Mouse (Mus musculus) heart, adult 10 weeks (tissue): Measurements from ENCODE around the gene Hltf. TPM values are rescaled to one million over a fixed set of nuclear protein-coding genes. Genes with fewer than 3 reads are reported as not detected.

Experiments used
- polyA plus RNA-seq: library from polyadenylated mRNA; stranded (reverse); fragments of 350-450 nt; fragmentation: Illumina TruSeq; extraction: RNeasy Lipid Tissue Mini Kit (QIAGEN cat#74804); gene quantifications from one replicate; pipeline ENCODE4 v1.2.3, GENCODE M21; 2014; ENCODE audit warnings: low read depth, low replicate concordance

The Hltf gene
- 15.1 TPM for polyA plus RNA-seq

GRCm38 (mm10) chr3:20057306-20058196, at the start of gene Hltf:
Gene Hltf (plus strand): TSS chr3:20057811.

DNA sequence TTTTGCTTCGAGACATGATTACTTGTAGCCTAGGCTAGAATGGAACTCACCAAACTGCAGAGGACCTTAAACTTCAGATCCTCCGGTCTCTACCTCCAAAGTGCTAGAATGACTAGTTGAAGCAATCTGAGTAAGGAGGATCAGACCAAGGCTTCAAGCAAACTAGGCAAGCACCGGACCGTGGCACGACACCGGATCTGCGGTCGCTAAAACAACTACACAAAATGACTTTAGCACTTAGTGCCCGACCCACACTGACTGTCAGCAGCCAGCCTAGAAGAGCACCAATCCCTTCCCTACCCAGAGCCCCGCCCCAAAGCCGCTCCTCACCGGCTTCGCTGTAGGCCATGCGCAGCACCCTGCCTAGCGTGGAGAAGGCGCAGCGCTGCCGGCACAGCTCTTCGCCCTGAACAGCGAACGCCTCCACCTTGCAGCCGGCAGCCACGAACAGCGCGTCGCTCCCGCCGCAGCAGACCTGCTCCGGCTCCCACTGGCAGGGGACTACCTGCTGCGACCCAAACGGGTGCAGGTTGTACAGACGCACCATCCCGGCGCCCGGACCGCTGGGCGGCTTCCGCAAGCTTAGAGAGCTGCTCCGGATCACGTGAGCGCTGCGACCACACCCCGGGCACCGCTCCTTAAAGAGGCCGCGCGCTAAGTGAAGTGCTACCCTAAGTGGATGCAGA, 22.7 kb upstream of the Hltf start, which contains the start of gene Hps3:
TSS of gene Hps3 (minus strand) at position 597 of the 686 bp plus-strand sequence.

DNA sequence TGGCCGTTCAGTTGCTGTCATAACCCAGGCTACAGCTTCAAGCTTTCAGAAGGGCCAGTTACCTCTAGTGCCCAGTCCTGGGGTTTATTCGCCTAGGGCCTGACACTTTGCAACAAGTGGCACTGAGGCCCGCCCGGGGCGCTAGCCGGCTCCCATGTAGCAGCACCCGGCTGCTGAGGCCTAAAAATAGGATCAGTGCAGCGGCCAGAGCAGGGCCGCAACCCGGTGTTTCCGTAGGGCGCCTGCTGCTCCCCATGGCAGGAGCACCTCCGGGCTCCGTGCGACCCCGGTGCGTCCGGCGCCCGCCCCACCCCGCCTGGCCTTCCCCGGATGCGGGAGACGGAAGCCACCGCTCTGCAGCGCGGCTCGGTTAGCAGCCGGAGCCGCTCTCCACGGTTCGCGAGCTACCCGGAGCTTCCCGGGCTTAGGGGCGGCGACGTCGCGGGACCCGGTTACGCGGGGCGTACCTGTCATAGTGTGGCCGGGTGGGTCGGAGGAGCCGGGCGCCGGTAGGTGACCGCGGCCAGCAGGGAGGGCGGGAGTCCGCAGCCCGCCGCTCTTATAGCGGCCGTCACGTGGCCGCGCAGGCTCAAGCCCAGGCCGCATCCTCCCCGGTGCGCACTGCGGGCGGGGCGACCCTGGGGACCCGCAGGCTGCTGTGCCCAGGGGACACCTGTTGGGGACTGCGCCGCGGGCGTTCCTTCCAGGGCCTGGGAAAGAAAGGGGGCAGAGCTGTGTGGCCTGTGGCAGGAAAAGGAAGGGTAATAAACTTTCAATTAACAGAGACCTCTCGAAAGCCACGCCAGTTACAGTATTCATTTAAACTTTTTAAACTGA, 97.1 kb downstream of the Hltf start, which contains the start of gene Gyg:
TSS of gene Gyg (minus strand) at position 787 of the 837 bp plus-strand sequence.

Other genes starting within 250 kb of the Hltf start
- gene Cp, start 100.8 kb upstream of the Hltf start, polyA plus RNA-seq: 86.7 TPM
- gene Hps3, start 22.5 kb upstream of the Hltf start, polyA plus RNA-seq: 10.9 TPM
- gene Gyg, start 97.5 kb downstream of the Hltf start, polyA plus RNA-seq: 224 TPM
- 2.5 TPM for gene Cpa3, start 184.4 kb downstream of the Hltf start, polyA plus RNA-seq
- not detected for gene Cpb1, start 217.9 kb downstream of the Hltf start, polyA plus RNA-seq